Mouse (Mus musculus): ENCODE results near the gene Timm13.

GRCm38 (mm10) chr10:80871581-80871980, 29.2 kb downstream of the Timm13 start, which contains the start of gene Tmprss9:
- no peak for TF ChIP-seq EP300 (IDR thresholded peaks at IDR 0.05; ENCODE audit: insufficient read depth, low read depth, low read length)
- no peak for TF ChIP-seq POLR2A (IDR thresholded peaks at IDR 0.05; ENCODE audit: insufficient read depth, low read length)
- no peak for TF ChIP-seq CTCF (IDR thresholded peaks at IDR 0.05; ENCODE audit: low read depth, low read length)

All from ES-Bruce4 (cell line).